Mouse (Mus musculus): ENCODE measurements at regions not wholly inside any gene's neighbourhood (a gene's known extent, or its start where the extent isn't known, plus 50 kb on each side); places are given as distances from the start of the nearest gene placed in this dataset.

DNA sequence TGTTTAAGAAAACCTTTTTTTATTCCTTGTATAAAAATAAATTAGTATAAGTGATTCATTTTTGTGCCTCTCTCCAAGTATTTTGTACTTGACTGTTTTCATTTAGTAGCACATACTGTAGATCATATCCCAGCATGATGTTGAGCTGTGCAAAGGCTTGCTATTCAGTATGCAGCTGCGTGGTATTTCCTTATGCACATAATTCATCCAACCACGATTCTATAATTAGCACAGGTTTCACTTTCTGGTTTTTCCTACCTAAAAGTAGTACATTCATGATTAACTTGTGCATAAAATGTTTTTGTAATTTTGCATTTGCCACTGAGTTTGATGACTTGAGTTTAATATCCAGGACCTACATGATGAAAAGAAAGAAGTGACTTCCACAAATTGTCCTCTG lies 94.3 kb downstream of the Fam124b start:
- no peak for TF ChIP-seq RAD21 (IDR thresholded peaks at IDR 0.05; ENCODE audit: low read depth, low read length)
- TF ChIP-seq HCFC1 (IDR thresholded peaks at IDR 0.05; ENCODE audit: low read depth, low read length) = no peak
- TF ChIP-seq CTCF (IDR thresholded peaks at IDR 0.05 in 2 of 3, conservative IDR thresholded peaks at IDR 0.05 in 1 of 3; ENCODE audit: control insufficient read depth in 1 of 3, insufficient read depth in 1 of 3, low read depth in 2 of 3, low read length in 3 of 3, poor library complexity in 1 of 3, severe bottlenecking in 1 of 3) = no peak
- TF ChIP-seq POLR2A (IDR thresholded peaks at IDR 0.05; ENCODE audit: control insufficient read depth in 1 of 2, insufficient read depth in 1 of 2, low read depth in 1 of 2, low read length in 2 of 2, poor library complexity in 1 of 2) = no peak
- no peak for TF ChIP-seq MEF2A (IDR thresholded peaks at IDR 0.05; ENCODE audit: extremely low read depth, insufficient replicate concordance, low read depth, low read length, poor library complexity, severe bottlenecking)
- TF ChIP-seq TCF12 (IDR thresholded peaks at IDR 0.05; ENCODE audit: low read depth, low read length) = no peak
- TF ChIP-seq GATA1 (IDR thresholded peaks at IDR 0.05; ENCODE audit: low read depth, low read length) = no peak
- no peak for TF ChIP-seq ZKSCAN1 (IDR thresholded peaks at IDR 0.05; ENCODE audit: low read depth, low read length)
- no peak for TF ChIP-seq MAFK (IDR thresholded peaks at IDR 0.05; ENCODE audit: borderline replicate concordance, low read depth, low read length)

Measured in MEL (cell line).